In genomic region chr8:120666807-120667470, GRCm38 (mm10) we compare ENCODE assay signal across 8 mouse cellular contexts. TPM values are rescaled to one million over a fixed set of nuclear protein-coding genes. Genes with fewer than 3 reads are reported as not detected.
DNase-seq lines count a peak whose midpoint lies in the region; ATAC-seq and TF ChIP-seq lines count a peak whose summit lies in the region.

No protein-coding gene starts in this region.

- H3K4me1 ChIP-seq in brown adipose tissue, adult 24 weeks (ENCODE audit: control insufficient read depth, insufficient read depth, insufficient read length, low read length): peaks cover 25% of the 10 kb centered on the region
- peaks cover 30% of the 10 kb centered on the region for H3K4me1 ChIP-seq in hindbrain, embryonic 14.5 days (replicated peaks; ENCODE audit: control insufficient read depth, insufficient read depth, low read length)
- H3K4me1 ChIP-seq in midbrain, postnatal 0 days (ENCODE audit: insufficient read depth, low read length): peaks cover 21% of the 10 kb centered on the region

- no peaks in the 10 kb centered on the region for H3K27me3 ChIP-seq in hindbrain, embryonic 14.5 days (ENCODE audit: control insufficient read depth, insufficient read depth, low read length)
- no peaks in the 10 kb centered on the region for H3K27me3 ChIP-seq in midbrain, postnatal 0 days (ENCODE audit: insufficient read depth, low read length)

- 3% methylated on average over 17 of the region's 17 CpGs for WGBS in hindbrain, embryonic 14.5 days
- WGBS in midbrain, postnatal 0 days: 2% methylated on average over 17 of the region's 17 CpGs

- H3K9ac ChIP-seq in hindbrain, embryonic 14.5 days: peak overlapping the region; percentile 91
- peak overlapping the region; percentile 87 for H3K9ac ChIP-seq in midbrain, postnatal 0 days (replicated peaks; ENCODE audit: low read length, poor library complexity, severe bottlenecking)

- TF ChIP-seq CTCF in layer of hippocampus, adult 2 months (conservative IDR thresholded peaks at IDR 0.05): no peak
- TF ChIP-seq CTCF in midbrain, postnatal 0 days (IDR thresholded peaks at IDR 0.05): no peak

- H3K9me3 ChIP-seq in hindbrain, embryonic 14.5 days (ENCODE audit: control insufficient read depth, low read length): no peaks in the 10 kb centered on the region
- no peaks in the 10 kb centered on the region for H3K9me3 ChIP-seq in midbrain, postnatal 0 days (ENCODE audit: low read length)

- ATAC-seq in hindbrain, embryonic 14.5 days (ENCODE audit: low FRiP score): no peak
- no peak for ATAC-seq in midbrain, postnatal 0 days (ENCODE audit: low FRiP score)
- no peak for ATAC-seq in granulocyte monocyte progenitor cell, adult 5-6 weeks (replicated peaks; ENCODE audit: poor library complexity, severe bottlenecking)

- H3K4me3 ChIP-seq in layer of hippocampus, adult 2 months: peak overlapping the region; percentile 100
- peak overlapping the region; percentile 80 for H3K4me3 ChIP-seq in brown adipose tissue, adult 24 weeks (ENCODE audit: insufficient read depth, low read depth, low read length)
- peak overlapping the region; percentile 97 for H3K4me3 ChIP-seq in hindbrain, embryonic 14.5 days (replicated peaks; ENCODE audit: low read length)
- peak overlapping the region; percentile 97 for H3K4me3 ChIP-seq in midbrain, postnatal 0 days (ENCODE audit: low read depth, low read length)

- DNase-seq in layer of hippocampus, adult 2 months (ENCODE audit: low spot score in 2 of 2): no peak
- DNase-seq in layer of hippocampus, adult 11-12 months (ENCODE audit: low spot score): no peak
- DNase-seq in hindbrain, embryonic 14.5 days (ENCODE audit: low spot score): no peak
- no peak for DNase-seq in midbrain, postnatal 0 days (ENCODE audit: low spot score)
- DNase-seq in layer of hippocampus, postnatal 36 days: no peak
- DNase-seq in lung, postnatal 4 days: no peak

- peaks cover 24% of the 10 kb centered on the region for H3K36me3 ChIP-seq in hindbrain, embryonic 14.5 days (replicated peaks; ENCODE audit: control insufficient read depth, insufficient read depth)
- H3K36me3 ChIP-seq in midbrain, postnatal 0 days (ENCODE audit: insufficient read depth, low read length): peaks cover 19% of the 10 kb centered on the region

- peak overlapping the region; percentile 97 for H3K27ac ChIP-seq in layer of hippocampus, adult 2 months
- H3K27ac ChIP-seq in brown adipose tissue, adult 24 weeks (replicated peaks; ENCODE audit: low read depth, low read length): no peak overlapping the region
- H3K27ac ChIP-seq in hindbrain, embryonic 14.5 days: no peak overlapping the region; the same call in 1 of the 2 replicates
- peak overlapping the region; percentile 90 for H3K27ac ChIP-seq in midbrain, postnatal 0 days (ENCODE audit: low read depth, low read length)

- peak overlapping the region; percentile 74 for H3K4me2 ChIP-seq in hindbrain, embryonic 14.5 days (replicated peaks)
- peak overlapping the region; percentile 78 for H3K4me2 ChIP-seq in midbrain, postnatal 0 days (ENCODE audit: low read depth, low read length, poor library complexity, severe bottlenecking)

RNA-seq across cellular contexts. Expression of gene Gm27021, which starts 0.9 kb away (rescaled TPM):
- under 1 TPM in 1 of 2 experiments, not detected in 1; 0.69 TPM for total RNA-seq in layer of hippocampus, adult 2 months (2021)
- polyA plus RNA-seq in brown adipose tissue, adult 24 weeks (2012; ENCODE audit: insufficient read depth, insufficient read length, missing spikeins): not detected in 2 replicates
- 4.4 and 10.0 TPM in 2 replicates for polyA plus RNA-seq in hindbrain, embryonic 14.5 days (2014; fragmentation: Nextera tagmentation; extraction: Ambion mirVana)
- 3.9 and 13.8 TPM in 2 replicates for total RNA-seq in midbrain, postnatal 0 days (2014; rRNA removed)
- 7.9 and 9.1 TPM in 2 replicates for polyA plus RNA-seq in midbrain, postnatal 0 days (2015; fragmentation: Nextera tagmentation; extraction: Ambion mirVana)
- not detected in 2 replicates for total RNA-seq in granulocyte monocyte progenitor cell, adult 5-6 weeks (2014; fragmentation: Nextera tagmentation)
- total RNA-seq in granulocyte monocyte progenitor cell, adult 5-6 weeks (2017): not detected in 2 replicates
- not detected for total RNA-seq in layer of hippocampus, postnatal 36 days (2021)

RNA-seq across cellular contexts. Expression of gene Cox4i1, which starts 1.1 kb away (rescaled TPM):
- 1,000 to 10,000 TPM in 1 of 2 experiments, 100 to 1,000 TPM in 1; 991 to 1,040 TPM for total RNA-seq in layer of hippocampus, adult 2 months (2021)
- 3,967 and 4,844 TPM in 2 replicates for polyA plus RNA-seq in brown adipose tissue, adult 24 weeks (2012; ENCODE audit: insufficient read depth, insufficient read length, missing spikeins)
- 1,174 and 1,254 TPM in 2 replicates for polyA plus RNA-seq in hindbrain, embryonic 14.5 days (2014; fragmentation: Nextera tagmentation; extraction: Ambion mirVana)
- total RNA-seq in midbrain, postnatal 0 days (2014; rRNA removed): 493 and 558 TPM in 2 replicates
- 1,374 and 1,478 TPM in 2 replicates for polyA plus RNA-seq in midbrain, postnatal 0 days (2015; fragmentation: Nextera tagmentation; extraction: Ambion mirVana)
- 1,083 and 1,131 TPM in 2 replicates for total RNA-seq in granulocyte monocyte progenitor cell, adult 5-6 weeks (2014; fragmentation: Nextera tagmentation)
- 462 and 506 TPM in 2 replicates for total RNA-seq in granulocyte monocyte progenitor cell, adult 5-6 weeks (2017)
- 1,000 to 10,000 TPM; 1,023 to 1,088 TPM for total RNA-seq in layer of hippocampus, postnatal 36 days (2021)

RNA-seq across cellular contexts. Expression of gene Emc8, which starts 1.4 kb away (rescaled TPM):
- total RNA-seq in layer of hippocampus, adult 2 months (2021): 10 to 100 TPM; 74.1 to 85.4 TPM
- polyA plus RNA-seq in brown adipose tissue, adult 24 weeks (2012; ENCODE audit: insufficient read depth, insufficient read length, missing spikeins): 78.9 and 99.3 TPM in 2 replicates
- 113 and 138 TPM in 2 replicates for polyA plus RNA-seq in hindbrain, embryonic 14.5 days (2014; fragmentation: Nextera tagmentation; extraction: Ambion mirVana)
- total RNA-seq in midbrain, postnatal 0 days (2014; rRNA removed): 30.5 and 43.2 TPM in 2 replicates
- 91.6 and 95.8 TPM in 2 replicates for polyA plus RNA-seq in midbrain, postnatal 0 days (2015; fragmentation: Nextera tagmentation; extraction: Ambion mirVana)
- total RNA-seq in granulocyte monocyte progenitor cell, adult 5-6 weeks (2014; fragmentation: Nextera tagmentation): 34.9 and 56.5 TPM in 2 replicates
- total RNA-seq in granulocyte monocyte progenitor cell, adult 5-6 weeks (2017): 36.5 and 61.2 TPM in 2 replicates
- total RNA-seq in layer of hippocampus, postnatal 36 days (2021): 10 to 100 TPM; 64.3 to 71.6 TPM

RNA-seq across cellular contexts. Expression of gene 1190005I06Rik, which starts 19.5 kb away (rescaled TPM):
- 10 to 100 TPM; 14.0 to 15.6 TPM for total RNA-seq in layer of hippocampus, adult 2 months (2021)
- polyA plus RNA-seq in brown adipose tissue, adult 24 weeks (2012; ENCODE audit: insufficient read depth, insufficient read length, missing spikeins): 49.2 and 62.6 TPM in 2 replicates
- polyA plus RNA-seq in hindbrain, embryonic 14.5 days (2014; fragmentation: Nextera tagmentation; extraction: Ambion mirVana): 12.4 and 15.4 TPM in 2 replicates
- 27.4 and 30.9 TPM in 2 replicates for total RNA-seq in midbrain, postnatal 0 days (2014; rRNA removed)
- 25.4 and 29.5 TPM in 2 replicates for polyA plus RNA-seq in midbrain, postnatal 0 days (2015; fragmentation: Nextera tagmentation; extraction: Ambion mirVana)
- not detected in 2 replicates for total RNA-seq in granulocyte monocyte progenitor cell, adult 5-6 weeks (2014; fragmentation: Nextera tagmentation)
- 0.60 TPM in 1 of 2 replicates, not detected in the other for total RNA-seq in granulocyte monocyte progenitor cell, adult 5-6 weeks (2017)
- total RNA-seq in layer of hippocampus, postnatal 36 days (2021): 10 to 100 TPM; 13.1 to 13.4 TPM

Comparison
In these comparisons a context has a peak if more than half of its experiments do, and no peak if none do; other contexts are left out.
1. H3K27ac ChIP-seq: peak in layer of hippocampus, adult 2 months (single experiment) and midbrain, postnatal 0 days (single experiment); none in brown adipose tissue, adult 24 weeks (single experiment) and hindbrain, embryonic 14.5 days (single experiment).
2. Peak in every context shown above with its lines, with median percentiles within 50 percentile points of each other: H3K4me3 ChIP-seq.